Mouse (Mus musculus) brain, adult 2 months (tissue): ENCODE results near the gene Usp24.
A peak's percentile ranks its signal among the peaks of the same experiment; 100 is the strongest.
"Not testable (repeated sequence)": the region's sequence is repeated elsewhere in the genome, so short reads cannot be mapped to it uniquely, and the experiment has no call there.

Experiments
- DNase-seq: peaks from one replicate; pipeline ENCODE4 v3.0.0; 2011; ENCODE audit warnings: low read depth, low spot score

The Usp24 gene

GRCm38 (mm10) chr4:106318208-106318607, 2.2 kb downstream of the Usp24 start:
- no peak for DNase-seq

- DNase-seq: no peak
Observed at GRCm38 (mm10) chr4:106318976-106319375, 3.0 kb downstream of the Usp24 start.

- DNase-seq: no peak
Observed at GRCm38 (mm10) chr4:106322846-106323245, 6.8 kb downstream of the Usp24 start.

- DNase-seq: no peak
Observed at GRCm38 (mm10) chr4:106323318-106323717, 7.3 kb downstream of the Usp24 start.

- no peak for DNase-seq
Observed at GRCm38 (mm10) chr4:106327436-106327835, 11.4 kb downstream of the Usp24 start.

- peak; percentile 39 for DNase-seq
Observed at GRCm38 (mm10) chr4:106328704-106329103, 12.7 kb downstream of the Usp24 start.

- not testable (repeated sequence) for DNase-seq
Observed at GRCm38 (mm10) chr4:106329171-106329570, 13.2 kb downstream of the Usp24 start.

- no peak for DNase-seq
Observed at GRCm38 (mm10) chr4:106330371-106330819, 14.4 kb downstream of the Usp24 start.

GRCm38 (mm10) chr4:106333071-106333470, 17.1 kb downstream of the Usp24 start:
- no peak for DNase-seq

GRCm38 (mm10) chr4:106333584-106333983, 17.6 kb downstream of the Usp24 start:
- no peak for DNase-seq

GRCm38 (mm10) chr4:106335858-106336257, 19.8 kb downstream of the Usp24 start:
- DNase-seq: no peak

- no peak for DNase-seq
Observed at GRCm38 (mm10) chr4:106347664-106348063, 31.7 kb downstream of the Usp24 start.

- DNase-seq: not testable (repeated sequence)
Observed at GRCm38 (mm10) chr4:106355025-106355424, 39.0 kb downstream of the Usp24 start.

GRCm38 (mm10) chr4:106370013-106370412, 54.0 kb downstream of the Usp24 start:
- no peak for DNase-seq

- DNase-seq: peak; percentile 92
Observed at GRCm38 (mm10) chr4:106375857-106376256, 59.8 kb downstream of the Usp24 start.

GRCm38 (mm10) chr4:106378839-106379572, 63.0 kb downstream of the Usp24 start:
- DNase-seq: no peak

- no peak for DNase-seq
Observed at GRCm38 (mm10) chr4:106381131-106381530, 65.1 kb downstream of the Usp24 start.

GRCm38 (mm10) chr4:106389908-106390307, 73.9 kb downstream of the Usp24 start:
- peak; percentile 56 for DNase-seq

GRCm38 (mm10) chr4:106409621-106410020, 93.6 kb downstream of the Usp24 start:
- DNase-seq: no peak

- no peak for DNase-seq
Observed at GRCm38 (mm10) chr4:106419256-106419655, 103.2 kb downstream of the Usp24 start.

GRCm38 (mm10) chr4:106419791-106420190, 103.8 kb downstream of the Usp24 start:
- DNase-seq: no peak

GRCm38 (mm10) chr4:106422597-106422996, 106.6 kb downstream of the Usp24 start:
- peak; percentile 37 for DNase-seq

- DNase-seq: no peak
Observed at GRCm38 (mm10) chr4:106424560-106424959, 108.5 kb downstream of the Usp24 start.

- peak; percentile 54 for DNase-seq
Observed at GRCm38 (mm10) chr4:106426286-106426685, 110.3 kb downstream of the Usp24 start.
